Mouse (Mus musculus) cerebellum, postnatal 36 days (tissue): ENCODE results near the gene E2f8.

ENCODE experiments used
- DNase-seq, 2 experiments: peaks; one replicate each; pipeline ENCODE4 v3.0.0; 2021 to 2022; ENCODE audit warnings: mixed read lengths in 2 of 2

Gene E2f8

DNA sequence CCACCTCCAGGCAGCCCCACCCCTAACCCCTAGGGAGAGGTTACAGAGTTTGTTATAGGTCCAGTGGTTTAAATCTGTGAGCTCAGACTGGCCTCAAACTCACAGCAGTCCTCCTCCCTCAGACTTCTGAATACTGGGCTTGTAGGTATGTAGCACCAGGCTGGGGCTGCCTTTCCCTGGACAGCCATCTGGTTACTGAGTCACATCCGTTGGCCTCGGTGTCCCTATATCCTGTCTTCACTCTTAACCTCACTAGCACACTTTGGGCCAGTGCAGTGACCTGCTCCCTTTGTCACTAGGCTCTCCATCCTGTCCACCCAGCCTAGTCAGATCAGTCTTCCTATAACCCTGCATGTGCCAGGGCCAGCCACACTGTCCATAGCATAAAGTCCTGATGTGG lies 7.4 kb upstream of the E2f8 start:
- DNase-seq, result no peak

DNA sequence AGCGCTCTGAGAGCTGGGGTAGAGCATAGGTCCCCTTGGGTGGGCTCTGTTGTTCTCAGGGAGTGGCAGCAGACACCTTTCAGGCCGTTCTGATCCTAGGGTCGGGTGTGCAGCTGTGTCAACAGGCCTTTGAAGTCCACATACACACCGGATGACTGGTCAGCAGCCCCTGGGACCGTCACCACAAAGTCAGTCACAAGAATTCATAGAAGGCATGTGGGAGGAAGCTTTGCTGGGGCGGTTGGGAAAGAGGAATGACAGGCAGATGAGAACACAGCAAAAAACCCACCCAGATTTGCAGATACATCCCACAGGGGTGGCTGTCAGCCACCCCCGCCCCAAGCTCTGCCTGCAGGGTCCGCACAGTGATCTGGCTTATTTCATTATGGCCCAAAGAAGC lies 6.6 kb upstream of the E2f8 start:
- no peak for DNase-seq

GRCm38 (mm10) chr7:48884266-48884611 lies 2.8 kb upstream of the E2f8 start:
- DNase-seq, result no peak

DNA sequence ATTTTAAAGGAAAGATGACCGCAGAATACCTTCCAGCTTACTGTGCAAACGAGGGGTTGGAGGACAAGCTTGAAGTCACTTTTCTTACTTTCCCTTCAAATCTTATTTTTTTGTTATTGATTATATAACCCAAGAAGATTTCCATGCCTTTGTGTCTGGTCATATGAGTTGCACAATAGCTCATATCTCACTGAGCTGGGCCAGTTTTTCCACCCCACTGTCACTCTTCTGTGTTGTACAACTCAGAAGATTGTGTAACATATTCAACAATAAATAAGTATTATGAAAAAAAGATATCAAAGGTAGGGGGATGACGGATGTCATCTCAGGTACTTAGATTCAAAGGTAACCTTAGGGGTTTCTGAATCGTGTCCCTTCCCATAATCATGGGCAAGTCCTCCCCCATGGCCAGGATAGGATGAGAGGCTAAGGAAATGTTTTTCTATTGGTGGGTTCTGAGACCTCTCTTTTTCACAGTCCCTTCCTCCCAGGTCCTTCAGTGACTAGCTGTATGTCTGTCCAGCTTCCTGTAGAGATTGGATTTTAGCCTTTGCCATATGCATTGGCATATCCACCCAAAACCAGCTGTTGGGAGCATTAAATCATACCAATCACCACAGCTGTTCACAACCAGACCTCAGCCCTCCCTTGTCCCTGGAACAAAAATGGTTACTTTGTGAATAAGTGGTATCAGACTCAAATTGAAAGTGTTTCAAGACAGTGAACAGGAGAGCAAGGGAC lies 2.3 kb upstream of the E2f8 start:
- DNase-seq, result no peak

GRCm38 (mm10) chr7:48881971-48882609 lies 694 bp upstream of the E2f8 start:
- DNase-seq, result no peak

DNA sequence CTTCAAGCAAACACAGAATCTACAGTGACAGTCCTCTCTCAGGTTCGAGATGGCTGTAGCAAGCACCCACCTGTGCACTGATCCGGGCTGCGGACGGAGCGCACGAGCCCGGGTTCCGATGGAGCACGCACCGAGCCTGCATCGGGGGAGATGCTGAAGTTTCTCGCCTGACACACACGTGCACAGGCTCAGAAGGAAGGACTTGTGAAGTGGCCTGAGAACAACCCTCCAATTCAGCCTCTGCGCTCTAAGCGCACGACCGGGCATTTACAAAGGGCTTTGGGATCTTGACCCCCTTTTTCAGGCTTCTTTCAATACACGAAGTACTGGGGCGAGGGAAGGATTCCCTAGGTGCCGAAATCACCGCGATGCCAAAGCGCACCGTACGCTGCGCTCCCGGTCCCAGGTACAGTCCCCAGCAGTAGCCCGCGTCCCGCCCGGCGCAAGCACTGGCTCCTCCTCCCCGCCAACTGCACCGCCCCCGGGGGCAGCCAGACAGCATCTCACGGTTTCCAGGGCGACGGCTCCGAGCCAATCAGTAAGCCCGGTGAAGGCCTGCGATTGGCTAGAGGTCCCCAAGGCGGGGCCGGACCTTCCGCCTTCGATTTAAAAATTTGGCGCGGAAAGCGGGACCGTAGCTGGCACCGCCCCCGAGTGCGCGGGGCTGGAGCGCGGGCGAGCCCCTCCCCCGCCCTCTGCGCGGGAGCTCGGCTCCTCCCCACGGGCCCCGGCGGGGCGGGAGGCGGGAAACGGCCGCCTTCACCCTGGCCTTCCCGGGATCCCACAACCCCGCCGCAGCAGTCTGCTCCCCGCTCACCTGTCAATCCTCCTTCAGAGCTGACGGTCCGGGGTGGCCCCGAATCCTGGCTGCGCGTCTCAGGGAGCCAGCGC lies 560 bp downstream of the E2f8 start:
- DNase-seq, result peak; percentile 89 to 92

GRCm38 (mm10) chr7:48879574-48879973 lies 1.8 kb downstream of the E2f8 start:
- DNase-seq, result no peak

GRCm38 (mm10) chr7:48877786-48878390 lies 3.5 kb downstream of the E2f8 start:
- no peak for DNase-seq

- peak; percentile 30 to 60 for DNase-seq
Measured at GRCm38 (mm10) chr7:48876526-48876925, 4.9 kb downstream of the E2f8 start.

DNA sequence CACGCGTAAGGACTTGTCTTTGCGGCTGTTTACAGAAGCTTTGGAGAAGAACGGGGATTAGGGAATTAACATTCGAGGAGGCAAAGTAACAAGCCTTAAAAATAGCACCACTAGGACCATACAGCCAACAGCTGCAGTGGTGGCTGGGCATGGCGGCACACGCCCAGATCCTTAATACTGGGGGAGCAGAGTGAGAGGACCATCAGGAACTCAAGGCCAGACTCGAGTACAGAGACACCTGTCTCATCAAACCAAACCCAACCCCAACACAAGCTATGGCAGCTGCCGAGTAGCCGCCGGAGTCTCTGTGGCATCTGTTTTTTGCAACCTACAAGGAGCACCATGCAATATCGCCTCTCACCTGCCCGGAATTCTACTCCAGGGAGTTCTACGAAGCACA lies 6.3 kb downstream of the E2f8 start:
- no peak for DNase-seq

DNA sequence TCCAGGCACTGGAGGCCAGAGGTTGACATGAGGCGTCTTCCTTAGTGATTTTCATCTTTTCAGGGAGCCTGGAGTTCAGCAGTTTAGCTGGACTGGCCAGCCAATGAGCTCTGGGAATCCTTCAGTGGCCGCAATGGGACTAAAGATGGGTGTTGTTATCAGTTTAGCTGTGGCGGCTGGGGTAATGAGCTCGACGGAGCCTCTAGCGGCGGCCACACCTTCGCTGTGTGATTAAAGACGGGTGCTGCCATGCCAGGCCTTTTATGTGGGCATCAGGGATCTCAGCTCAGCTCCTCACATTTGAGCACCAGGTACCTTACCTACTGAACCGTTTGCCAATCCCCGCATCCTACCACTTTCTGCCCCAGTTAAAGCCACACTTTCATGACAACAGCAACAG lies 10.1 kb downstream of the E2f8 start:
- no peak for DNase-seq

GRCm38 (mm10) chr7:48870579-48871180 lies 10.7 kb downstream of the E2f8 start:
- DNase-seq, result no peak

DNA sequence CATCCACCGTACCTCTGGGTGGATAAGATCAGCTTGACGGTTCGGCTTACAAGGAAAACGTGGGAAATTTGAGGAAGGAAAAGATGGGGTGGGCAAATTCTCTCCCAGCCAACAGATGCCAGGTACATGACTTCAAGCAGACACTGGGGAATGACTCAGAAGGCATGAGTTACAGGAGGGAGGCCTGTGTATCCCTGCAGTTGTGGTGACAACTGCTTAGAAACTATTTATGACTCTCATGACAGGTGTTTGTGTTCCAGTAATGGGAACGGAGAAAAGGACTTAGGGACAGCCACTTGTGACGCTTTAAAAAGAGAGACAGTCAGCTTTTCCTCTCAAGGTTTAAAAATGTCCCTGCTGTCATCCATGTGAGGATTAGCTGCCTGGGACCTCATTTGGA lies 11.3 kb downstream of the E2f8 start:
- no peak for DNase-seq

GRCm38 (mm10) chr7:48867576-48867975 lies 13.8 kb downstream of the E2f8 start:
- DNase-seq, result no peak

DNA sequence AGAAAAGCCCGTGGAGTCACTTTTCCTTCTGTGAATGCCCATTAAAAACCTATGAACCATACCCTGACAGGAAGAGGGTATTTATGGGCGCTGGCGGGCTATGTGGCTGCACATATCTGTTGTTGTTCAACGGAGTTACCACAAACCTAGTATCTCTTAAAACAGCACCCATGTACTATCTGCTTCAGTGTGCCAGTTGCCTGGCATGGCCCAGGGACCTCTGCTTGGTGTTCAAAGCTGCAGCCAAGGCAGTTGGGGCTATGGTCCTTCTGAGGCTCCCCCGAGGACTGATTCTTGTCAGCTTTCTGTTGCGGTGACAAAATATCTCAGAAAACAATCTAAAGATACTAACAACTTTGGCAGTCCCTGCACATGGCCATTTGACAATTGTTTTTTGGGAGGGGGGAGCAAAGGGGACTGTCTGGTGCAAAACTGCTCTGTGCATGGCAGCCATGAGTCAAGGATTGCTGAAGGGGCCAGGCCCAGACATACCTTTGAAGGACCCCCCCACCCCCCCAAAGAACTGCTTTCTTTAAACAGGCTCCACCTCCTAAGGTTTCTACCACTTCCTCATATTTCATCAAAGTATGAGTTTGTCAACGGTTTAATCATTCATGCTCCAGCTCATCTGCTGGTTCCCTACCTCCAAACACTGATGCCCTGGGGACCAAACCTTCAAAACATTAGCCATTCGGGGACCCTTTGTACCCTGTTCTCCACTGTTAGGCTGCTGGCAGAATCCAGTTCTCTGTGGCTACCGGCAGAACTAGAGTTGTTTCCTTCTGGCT lies 16.5 kb downstream of the E2f8 start:
- DNase-seq, result no peak

GRCm38 (mm10) chr7:48864199-48864598 lies 17.2 kb downstream of the E2f8 start:
- DNase-seq, result no peak

- no peak for DNase-seq
Measured at GRCm38 (mm10) chr7:48861796-48862195, 19.6 kb downstream of the E2f8 start.

- no peak for DNase-seq
Measured at GRCm38 (mm10) chr7:48860948-48861347, 20.4 kb downstream of the E2f8 start.

- no peak for DNase-seq
Measured at GRCm38 (mm10) chr7:48859362-48859761, 22.0 kb downstream of the E2f8 start.

DNA sequence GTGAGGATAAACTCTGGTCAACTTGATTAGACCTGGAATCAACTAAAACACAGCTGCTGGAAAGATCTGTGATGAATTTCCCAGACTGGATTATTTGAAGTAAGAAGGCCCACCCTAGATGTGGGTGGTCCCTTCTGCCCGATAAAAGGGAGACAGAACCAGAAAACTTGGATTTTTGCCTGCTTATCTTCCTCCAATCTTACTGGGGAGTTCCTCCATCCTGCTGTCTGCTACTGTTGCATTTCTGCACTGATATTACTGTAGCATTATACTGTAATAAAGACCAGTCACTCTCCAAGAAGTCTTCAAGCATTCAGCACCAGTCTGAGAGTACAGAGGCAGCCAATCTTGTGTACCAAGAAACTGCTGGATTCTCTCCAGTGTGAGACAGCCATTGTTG lies 23.1 kb downstream of the E2f8 start:
- no peak for DNase-seq

DNA sequence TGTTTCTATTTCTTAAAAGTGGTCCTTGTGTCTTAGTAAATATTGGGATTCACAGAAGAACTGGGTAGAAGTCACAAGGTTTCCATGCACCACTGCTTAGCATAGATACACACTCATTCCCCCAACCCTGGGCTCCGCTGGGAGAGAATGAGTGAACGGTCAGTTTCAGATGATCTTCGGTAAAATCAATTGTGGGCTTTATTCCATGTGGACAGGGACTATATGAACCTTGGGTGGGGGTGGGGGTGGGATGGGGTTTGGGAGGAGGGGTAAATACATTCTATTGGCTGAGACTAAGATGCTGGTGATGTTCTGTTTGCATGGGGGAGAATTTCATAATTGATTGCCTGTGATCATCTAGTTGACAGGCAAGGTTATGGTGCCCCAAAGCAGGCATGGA lies 25.9 kb downstream of the E2f8 start:
- no peak for DNase-seq

GRCm38 (mm10) chr7:48853496-48853895 lies 27.9 kb downstream of the E2f8 start:
- no peak for DNase-seq
